In the genomic region with DNA sequence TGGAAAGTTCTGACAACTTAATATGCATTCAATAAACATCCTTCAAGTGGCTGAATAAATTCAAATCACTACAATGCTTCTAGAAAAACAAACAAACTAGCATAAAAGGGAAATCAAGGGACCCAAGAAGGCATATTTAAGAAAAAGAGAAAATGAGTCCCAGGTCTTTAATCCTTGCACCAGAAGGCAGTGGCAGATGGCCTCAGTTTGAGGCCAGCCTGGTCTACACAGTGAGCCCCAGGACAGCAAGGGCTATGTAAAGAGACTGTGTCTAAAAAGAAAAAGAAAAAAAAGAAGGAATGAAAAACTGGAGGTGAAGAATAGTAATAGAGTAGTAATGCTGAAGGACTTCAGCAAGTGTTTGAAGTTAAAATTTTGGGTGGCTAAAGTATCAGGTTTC, we compare ENCODE assay signal across 22 mouse cellular contexts.
A peak's percentile ranks its signal among the peaks of the same experiment; 100 is the strongest.
DNase-seq lines count a peak whose midpoint lies in the region; ATAC-seq and TF ChIP-seq lines count a peak whose summit lies in the region.
"Had no signal": no experiment of that assay in that cellular context is flagged by ENCODE, and none has a peak within 500 bp of the region (broad histone marks: within the 10 kb centered on the region; RNA-seq: fewer than 3 reads in every experiment).

No protein-coding gene starts in this region.

- no peak overlapping the region for H3K4me3 ChIP-seq in intestine, postnatal 0 days (ENCODE audit: low read depth, low read length)
- H3K4me3 ChIP-seq: embryonic facial prominence, embryonic 12.5 days; embryonic facial prominence, embryonic 15.5 days; heart, embryonic 13.5 days had no signal

- no peak overlapping the region for H3K4me2 ChIP-seq in intestine, postnatal 0 days (replicated peaks; ENCODE audit: low read depth)
- H3K4me2 ChIP-seq: embryonic facial prominence, embryonic 12.5 days; embryonic facial prominence, embryonic 15.5 days; heart, embryonic 13.5 days; hindbrain, embryonic 14.5 days had no signal

- TF ChIP-seq CTCF in intestine, postnatal 0 days (IDR thresholded peaks at IDR 0.05; ENCODE audit: low read depth): no peak

- no peaks in the 10 kb centered on the region for H3K36me3 ChIP-seq in intestine, postnatal 0 days (ENCODE audit: control insufficient read depth, insufficient read depth)
- H3K36me3 ChIP-seq: embryonic facial prominence, embryonic 12.5 days; embryonic facial prominence, embryonic 15.5 days; G1E; heart, embryonic 13.5 days had no signal

- no peak overlapping the region for H3K9ac ChIP-seq in intestine, postnatal 0 days (ENCODE audit: low read depth, low read length)
- H3K9ac ChIP-seq: embryonic facial prominence, embryonic 12.5 days; embryonic facial prominence, embryonic 15.5 days; forebrain, postnatal 0 days; heart, embryonic 13.5 days; hindbrain, embryonic 14.5 days had no signal

- no peaks in the 10 kb centered on the region for H3K27me3 ChIP-seq in intestine, postnatal 0 days (replicated peaks; ENCODE audit: control insufficient read depth, insufficient read depth, low read length)
- H3K27me3 ChIP-seq: CH12.LX; embryonic facial prominence, embryonic 12.5 days; embryonic facial prominence, embryonic 15.5 days; heart, embryonic 13.5 days had no signal

- no peaks in the 10 kb centered on the region for H3K9me3 ChIP-seq in intestine, postnatal 0 days (ENCODE audit: control insufficient read depth)
- H3K9me3 ChIP-seq: embryonic facial prominence, embryonic 12.5 days; embryonic facial prominence, embryonic 15.5 days; G1E; heart, embryonic 13.5 days had no signal

- DNase-seq in cerebellum, adult 18-20 months: peak; percentile 20 to 43
- no peak for DNase-seq in cerebellum, adult 11 months
- DNase-seq in brain, adult 2 months (ENCODE audit: low read depth, low spot score): peak; percentile 65
- DNase-seq in cerebellum, postnatal 10 days: peak; percentile 16 to 19
- DNase-seq in natural killer cell, adult 2 months (ENCODE audit: low spot score in 2 of 2): no peak
- DNase-seq: adrenal gland, postnatal 10 days; adrenal gland, postnatal 36 days; B cell, adult 2 months; forebrain, postnatal 0 days; kidney, adult 2 months had no signal

- H3K27ac ChIP-seq in intestine, postnatal 0 days (ENCODE audit: low read depth, low read length): no peak overlapping the region
- H3K27ac ChIP-seq: embryonic facial prominence, embryonic 12.5 days; embryonic facial prominence, embryonic 15.5 days; heart, embryonic 13.5 days; hindbrain, embryonic 14.5 days; hindbrain, postnatal 0 days had no signal

- ATAC-seq in intestine, postnatal 0 days: no peak
- ATAC-seq: forebrain, embryonic 14.5 days; forebrain, postnatal 0 days; hindbrain, postnatal 0 days; inflammation-experienced regulatory T-cells, adult 6 months; intestine, embryonic 16.5 days; Patski had no signal

- no peaks in the 10 kb centered on the region for H3K4me1 ChIP-seq in intestine, postnatal 0 days (replicated peaks; ENCODE audit: control insufficient read depth, insufficient read depth, low read length)
- H3K4me1 ChIP-seq: embryonic facial prominence, embryonic 12.5 days; embryonic facial prominence, embryonic 15.5 days; heart, embryonic 13.5 days had no signal

Comparison
In these comparisons a context has a peak if more than half of its experiments do, and no peak if none do; other contexts are left out.
1. DNase-seq: peak in cerebellum, adult 18-20 months (2 of 2), brain, adult 2 months (single experiment) and cerebellum, postnatal 10 days (2 of 2); none in cerebellum, adult 11 months (single experiment) and natural killer cell, adult 2 months (0 of 2).